Mouse (Mus musculus) myocyte (in vitro differentiated cells): ENCODE measurements at regions not wholly inside any gene's neighbourhood (a gene's known extent, or its start where the extent isn't known, plus 50 kb on each side); places are given as distances from the start of the nearest gene placed in this dataset.

Source experiments
- E2F4 ChIP-seq: IDR thresholded peaks from one replicate; pipeline ENCODE4 v1.6.1; 2011; ENCODE audit warnings: mild to moderate bottlenecking, control low read depth, moderate library complexity; ENCODE audit not compliant: insufficient read depth
- MAX ChIP-seq: IDR thresholded peaks from one replicate; pipeline ENCODE4 v1.6.1; 2011; ENCODE audit warnings: low read depth, mild to moderate bottlenecking, control low read depth
- MYOD1 ChIP-seq, 3 experiments: IDR thresholded peaks; one replicate each; pipeline ENCODE4 v1.6.1; 2011; ENCODE audit warnings: control low read depth in 2 of 3, low read depth in 2 of 3, mild to moderate bottlenecking in 2 of 3, moderate library complexity in 1 of 3; ENCODE audit not compliant: insufficient read length in 2 of 3, control insufficient read depth in 1 of 3
- MYOG ChIP-seq, 3 experiments: IDR thresholded peaks; one replicate each; pipeline ENCODE4 v1.6.1; 2011; ENCODE audit warnings: control low read depth in 2 of 3, low read depth in 2 of 3, mild to moderate bottlenecking in 2 of 3; ENCODE audit not compliant: insufficient read length in 2 of 3, control insufficient read depth in 1 of 3, insufficient read depth in 1 of 3
- POLR2A ChIP-seq: IDR thresholded peaks from one replicate; pipeline ENCODE4 v1.6.1; 2011; ENCODE audit warnings: low read depth, mild to moderate bottlenecking, control low read depth, moderate library complexity; ENCODE audit not compliant: insufficient read length
- POLR2AphosphoS2 ChIP-seq: IDR thresholded peaks from one replicate; pipeline ENCODE4 v1.6.1; 2011; ENCODE audit warnings: low read depth, control low read depth; ENCODE audit not compliant: insufficient read length
- REST ChIP-seq: IDR thresholded peaks from one replicate; pipeline ENCODE4 v1.6.1; 2011; ENCODE audit warnings: mild to moderate bottlenecking, control low read depth, moderate library complexity; ENCODE audit not compliant: insufficient read depth, insufficient read length
- SRF ChIP-seq: IDR thresholded peaks from one replicate; pipeline ENCODE4 v1.6.1; 2011; ENCODE audit warnings: low read depth; ENCODE audit not compliant: control insufficient read depth, insufficient read length
- TCF12 ChIP-seq: IDR thresholded peaks from one replicate; pipeline ENCODE4 v1.6.1; 2011; ENCODE audit warnings: mild to moderate bottlenecking, control low read depth; ENCODE audit not compliant: poor library complexity, insufficient read depth, severe bottlenecking
- USF1 ChIP-seq: IDR thresholded peaks from one replicate; pipeline ENCODE4 v1.6.1; 2011; ENCODE audit warnings: low read depth, mild to moderate bottlenecking, control low read depth, moderate library complexity

- TF ChIP-seq POLR2A (no peak), E2F4 (no peak), SRF (no peak), USF1 (no peak), TCF12 (no peak), MYOG (IDR thresholded peaks at IDR 0.05; ENCODE audit: control insufficient read depth in 1 of 3, insufficient read depth in 1 of 3, insufficient read length in 2 of 3, low read depth in 2 of 3) (no peak), REST (no peak), MAX (no peak), POLR2AphosphoS2 (no peak), MYOD1 (IDR thresholded peaks at IDR 0.05; ENCODE audit: control insufficient read depth in 1 of 3, insufficient read length in 2 of 3, low read depth in 2 of 3) (no peak)
Measured at GRCm38 (mm10) chr8:115955371-115955770, 247.8 kb upstream of the Maf start.
